Mouse (Mus musculus) embryonic fibroblast, embryonic 13.5 days (primary cell): ENCODE data around the gene Myo3a.

Experiments used
- CTCF ChIP-seq: IDR thresholded peaks from 2 replicates; pipeline ENCODE4 v1.5.1; 2011; ENCODE audit warnings: mild to moderate bottlenecking, control low read depth, low read length, moderate library complexity, borderline replicate concordance; ENCODE audit not compliant: insufficient read depth
- POLR2A ChIP-seq: IDR thresholded peaks from 2 replicates; pipeline ENCODE4 v1.6.1; 2011; ENCODE audit warnings: low read depth, mild to moderate bottlenecking, control low read depth, low read length, moderate library complexity

GRCm38 (mm10) chr2:22623111-22624070 lies 396.1 kb downstream of the Myo3a start:
- no peak for TF ChIP-seq CTCF
- TF ChIP-seq POLR2A: no peak
